Mouse (Mus musculus): ENCODE data around the gene Col16a1. TPM values are rescaled to one million over a fixed set of nuclear protein-coding genes. Genes with fewer than 3 reads are reported as not detected.

The Col16a1 gene
- total and polyA plus RNA-seq, 2 experiments from 2014 or later: 13.8 to 43.9 TPM

DNA sequence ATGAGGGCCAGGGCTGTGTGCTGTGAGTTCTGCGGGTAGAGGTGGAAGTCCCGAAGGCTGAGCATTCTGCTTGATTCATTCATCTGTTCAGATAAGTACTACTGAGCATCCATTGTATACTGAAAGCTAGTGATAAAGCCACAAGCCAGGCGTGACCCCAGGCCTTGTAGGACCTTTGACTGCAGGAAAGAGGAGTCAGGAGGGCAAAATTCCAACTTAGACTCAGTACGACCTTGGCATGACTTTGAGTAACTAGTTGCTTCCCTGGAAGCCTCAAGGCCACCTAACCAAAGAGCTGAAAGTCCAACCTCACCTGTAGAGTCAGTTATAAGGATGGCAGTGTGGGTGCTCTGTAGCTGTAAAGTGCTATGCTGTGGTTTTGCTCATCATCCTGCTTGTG, 73.1 kb downstream of the Col16a1 start:
- H3K27me3 ChIP-seq (ENCODE audit: insufficient read depth, low read length): no peaks in the 10 kb centered on the region
- H3K9me3 ChIP-seq (ENCODE audit: low read length): no peaks in the 10 kb centered on the region
- DNase-seq (ENCODE audit: low spot score): no peak
- peaks cover 32% of the 10 kb centered on the region for H3K36me3 ChIP-seq (ENCODE audit: insufficient read depth, low read length)
- no peak for ATAC-seq (ENCODE audit: low FRiP score)
- no peak overlapping the region for H3K27ac ChIP-seq (ENCODE audit: low read depth, low read length)
- WGBS: 64% methylated on average over 4 of the region's 4 CpGs
- no peak overlapping the region for H3K4me2 ChIP-seq (ENCODE audit: low read depth, low read length, poor library complexity, severe bottlenecking)
- no peak for TF ChIP-seq CTCF (IDR thresholded peaks at IDR 0.05)
- H3K4me3 ChIP-seq (ENCODE audit: low read depth, low read length): no peak overlapping the region
- no peaks in the 10 kb centered on the region; the same call in 1 of the 2 replicates for H3K4me1 ChIP-seq (ENCODE audit: insufficient read depth, low read length)
- H3K9ac ChIP-seq (replicated peaks; ENCODE audit: low read length, poor library complexity, severe bottlenecking): no peak overlapping the region

DNA sequence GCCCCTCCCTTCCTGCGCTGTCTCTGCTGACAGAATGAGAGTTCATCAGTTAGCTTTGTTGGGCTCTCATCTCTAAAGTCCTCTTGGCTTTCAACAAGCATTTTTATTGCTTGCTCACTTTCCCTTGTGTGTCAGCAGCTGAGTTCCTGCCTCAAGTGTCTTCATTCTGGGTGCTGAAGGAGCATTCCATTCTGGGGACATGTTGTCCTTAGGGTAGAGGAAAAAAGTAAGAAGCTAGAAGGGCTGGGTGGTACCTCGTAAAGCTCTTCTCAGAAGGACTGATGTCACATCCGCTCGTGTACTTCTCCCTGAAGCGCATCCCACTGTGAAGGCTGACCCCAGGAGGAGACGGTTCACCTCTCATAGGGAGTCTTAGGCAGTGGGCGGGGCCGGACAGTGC, 73.9 kb downstream of the Col16a1 start:
- TF ChIP-seq CTCF (IDR thresholded peaks at IDR 0.05): no peak
- ATAC-seq (ENCODE audit: low FRiP score): no peak
- no peak overlapping the region for H3K4me2 ChIP-seq (ENCODE audit: low read depth, low read length, poor library complexity, severe bottlenecking)
- no peaks in the 10 kb centered on the region; the same call in 1 of the 2 replicates for H3K4me1 ChIP-seq (ENCODE audit: insufficient read depth, low read length)
- 76% methylated on average over 8 of the region's 8 CpGs for WGBS
- H3K36me3 ChIP-seq (ENCODE audit: insufficient read depth, low read length): peaks cover 40% of the 10 kb centered on the region
- H3K4me3 ChIP-seq (ENCODE audit: low read depth, low read length): no peak overlapping the region
- H3K27ac ChIP-seq (ENCODE audit: low read depth, low read length): no peak overlapping the region
- DNase-seq (ENCODE audit: low spot score): no peak
- H3K27me3 ChIP-seq (ENCODE audit: insufficient read depth, low read length): no peaks in the 10 kb centered on the region
- no peak overlapping the region for H3K9ac ChIP-seq (replicated peaks; ENCODE audit: low read length, poor library complexity, severe bottlenecking)
- H3K9me3 ChIP-seq (ENCODE audit: low read length): no peaks in the 10 kb centered on the region

DNA sequence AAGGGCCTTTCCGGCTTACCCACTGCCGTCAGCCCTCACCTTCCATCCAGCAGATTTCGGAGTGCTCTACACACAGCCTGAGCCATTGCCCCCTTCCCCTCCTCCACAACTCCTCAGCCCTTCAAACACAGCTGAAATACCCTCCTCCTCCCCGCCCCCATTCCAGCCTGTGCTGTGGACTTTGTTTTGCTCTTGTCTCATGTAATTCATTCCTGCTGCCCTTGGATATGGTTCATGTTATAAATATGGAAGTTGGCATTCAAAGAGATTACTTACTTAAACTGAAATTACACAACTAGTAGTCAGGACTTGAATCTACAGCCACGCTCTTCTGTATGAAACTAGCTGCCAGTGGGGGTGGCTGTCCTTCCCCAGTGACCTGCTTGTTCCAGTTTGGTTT, 75.4 kb downstream of the Col16a1 start:
- no peak overlapping the region for H3K9ac ChIP-seq (replicated peaks; ENCODE audit: low read length, poor library complexity, severe bottlenecking)
- no peaks in the 10 kb centered on the region for H3K9me3 ChIP-seq (ENCODE audit: low read length)
- H3K27ac ChIP-seq (ENCODE audit: low read depth, low read length): no peak overlapping the region
- no peak for TF ChIP-seq CTCF (IDR thresholded peaks at IDR 0.05)
- no peaks in the 10 kb centered on the region; the same call in 1 of the 2 replicates for H3K4me1 ChIP-seq (ENCODE audit: insufficient read depth, low read length)
- H3K4me3 ChIP-seq (ENCODE audit: low read depth, low read length): no peak overlapping the region
- no peaks in the 10 kb centered on the region for H3K27me3 ChIP-seq (ENCODE audit: insufficient read depth, low read length)
- no peak overlapping the region for H3K4me2 ChIP-seq (ENCODE audit: low read depth, low read length, poor library complexity, severe bottlenecking)
- ATAC-seq (ENCODE audit: low FRiP score) (no peak), DNase-seq (ENCODE audit: low spot score) (no peak)
- H3K36me3 ChIP-seq (ENCODE audit: insufficient read depth, low read length): peaks cover 51% of the 10 kb centered on the region
- whole genome bisulfite sequencing: 87% methylated on average over 5 of the region's 5 CpGs

DNA sequence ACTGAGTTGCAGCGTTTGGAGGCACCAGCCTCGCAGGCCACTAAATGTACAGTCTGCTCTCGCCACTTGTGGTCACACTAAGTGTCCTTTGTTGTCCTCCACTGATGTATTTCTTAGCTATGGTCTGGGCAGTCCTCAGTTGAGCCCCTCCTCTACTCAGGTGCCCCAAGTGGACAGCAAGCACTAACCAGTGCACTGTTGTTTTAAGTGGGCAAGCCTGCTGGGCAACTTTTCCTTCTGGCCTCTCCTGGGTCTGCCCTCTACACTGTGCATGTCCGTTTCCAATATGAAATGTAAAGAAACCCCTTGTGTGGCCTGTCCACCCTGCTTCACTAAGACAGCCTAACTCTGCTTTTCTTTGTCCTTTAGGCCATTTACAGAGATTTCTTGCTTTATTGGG, 76.5 kb downstream of the Col16a1 start:
- H3K4me3 ChIP-seq (ENCODE audit: low read depth, low read length): no peak overlapping the region
- WGBS: 93% methylated on average over 4 of the region's 4 CpGs
- no peaks in the 10 kb centered on the region for H3K27me3 ChIP-seq (ENCODE audit: insufficient read depth, low read length)
- no peak for TF ChIP-seq CTCF (IDR thresholded peaks at IDR 0.05)
- peaks cover 56% of the 10 kb centered on the region for H3K36me3 ChIP-seq (ENCODE audit: insufficient read depth, low read length)
- no peak overlapping the region for H3K9ac ChIP-seq (replicated peaks; ENCODE audit: low read length, poor library complexity, severe bottlenecking)
- ATAC-seq (ENCODE audit: low FRiP score): no peak
- no peak overlapping the region for H3K4me2 ChIP-seq (ENCODE audit: low read depth, low read length, poor library complexity, severe bottlenecking)
- H3K4me1 ChIP-seq (ENCODE audit: insufficient read depth, low read length): no peaks in the 10 kb centered on the region; the same call in 1 of the 2 replicates
- DNase-seq (ENCODE audit: low spot score): no peak
- H3K27ac ChIP-seq (ENCODE audit: low read depth, low read length): no peak overlapping the region
- H3K9me3 ChIP-seq (ENCODE audit: low read length): no peaks in the 10 kb centered on the region

DNA sequence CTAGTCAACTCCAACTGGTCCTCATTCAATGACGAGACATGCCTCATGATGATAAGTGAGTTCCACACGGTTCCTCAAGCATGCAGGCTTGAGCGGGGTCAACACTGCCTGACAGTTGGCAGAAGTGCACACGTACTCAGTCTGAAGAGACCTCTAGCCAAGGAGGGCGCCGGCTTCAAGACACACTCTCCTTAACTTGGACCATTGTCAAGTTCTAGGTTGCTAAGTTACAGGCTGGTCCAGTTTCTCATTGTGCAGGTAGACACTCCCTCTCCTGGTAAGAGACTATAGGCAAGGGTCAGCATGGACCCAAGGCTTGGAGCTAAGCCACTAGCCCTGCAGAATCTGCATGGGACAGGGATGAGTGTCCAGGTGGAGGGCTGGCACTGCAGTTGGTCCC, 77.5 kb downstream of the Col16a1 start:
- Histone ChIP-seq H3K9ac (replicated peaks; ENCODE audit: low read length, poor library complexity, severe bottlenecking) (no peak overlapping the region), H3K9me3 (ENCODE audit: low read length) (no peaks in the 10 kb centered on the region), H3K27me3 (ENCODE audit: insufficient read depth, low read length) (no peaks in the 10 kb centered on the region), H3K27ac (ENCODE audit: low read depth, low read length) (no peak overlapping the region), H3K4me3 (ENCODE audit: low read depth, low read length) (no peak overlapping the region), H3K36me3 (ENCODE audit: insufficient read depth, low read length) (peaks cover 56% of the 10 kb centered on the region), H3K4me1 (ENCODE audit: insufficient read depth, low read length) (no peaks in the 10 kb centered on the region; the same call in 1 of the 2 replicates), H3K4me2 (ENCODE audit: low read depth, low read length, poor library complexity, severe bottlenecking) (no peak overlapping the region)
- TF ChIP-seq CTCF (IDR thresholded peaks at IDR 0.05): no peak
- WGBS: 86% methylated on average over 6 of the region's 6 CpGs
- ATAC-seq (ENCODE audit: low FRiP score) (no peak), DNase-seq (ENCODE audit: low spot score) (no peak)

DNA sequence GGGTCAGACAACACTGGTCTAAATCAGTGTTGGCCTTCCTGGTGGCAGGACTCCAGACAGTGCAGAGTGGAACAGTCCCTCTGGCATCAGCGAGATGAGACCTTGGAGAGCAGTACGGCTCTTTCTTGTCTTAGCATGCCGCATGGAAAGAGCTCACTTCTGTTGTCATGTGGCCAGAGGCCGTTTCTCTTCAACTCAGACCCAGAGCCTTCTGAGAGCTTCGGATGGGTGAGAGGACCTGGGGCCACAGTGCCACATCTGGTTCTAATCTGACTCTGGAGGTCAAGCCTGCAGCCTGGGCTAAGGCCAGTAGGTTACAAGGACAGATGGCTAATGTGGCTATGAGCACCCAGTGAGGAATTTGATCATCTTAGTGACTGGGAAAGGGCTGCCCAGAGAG, 78.3 kb downstream of the Col16a1 start:
- Histone ChIP-seq H3K27ac (ENCODE audit: low read depth, low read length) (no peak overlapping the region), H3K36me3 (ENCODE audit: insufficient read depth, low read length) (peaks cover 56% of the 10 kb centered on the region), H3K4me1 (ENCODE audit: insufficient read depth, low read length) (no peaks in the 10 kb centered on the region; the same call in 1 of the 2 replicates), H3K9me3 (ENCODE audit: low read length) (no peaks in the 10 kb centered on the region), H3K27me3 (ENCODE audit: insufficient read depth, low read length) (no peaks in the 10 kb centered on the region), H3K4me3 (ENCODE audit: low read depth, low read length) (no peak overlapping the region), H3K4me2 (ENCODE audit: low read depth, low read length, poor library complexity, severe bottlenecking) (no peak overlapping the region), H3K9ac (replicated peaks; ENCODE audit: low read length, poor library complexity, severe bottlenecking) (no peak overlapping the region)
- WGBS: 83% methylated on average over 5 of the region's 5 CpGs
- TF ChIP-seq CTCF (IDR thresholded peaks at IDR 0.05): no peak
- ATAC-seq (ENCODE audit: low FRiP score) (no peak), DNase-seq (ENCODE audit: low spot score) (no peak)
